Mouse (Mus musculus): ENCODE data around the gene Smim11. TPM values are rescaled to one million over a fixed set of nuclear protein-coding genes. Genes with fewer than 3 reads are reported as not detected.

The Smim11 gene
- polyA plus RNA-seq, 1 experiment, result 35.8 TPM

GRCm38 (mm10) chr16:92321341-92321740 lies 20.3 kb downstream of the Smim11 start, which contains the start of gene Fam243:
Gene Fam243, minus strand, starts transcription at chr16:92321441.
- Histone ChIP-seq H3K27ac (ENCODE audit: insufficient read depth, low read length) (no peak within 1 kb of the TSS), H3K4me1 (ENCODE audit: control insufficient read depth, insufficient read depth, low read length) (no peaks in the 10 kb centered on the region), H3K4me3 (replicated peaks; ENCODE audit: insufficient read depth, low read depth, low read length) (no peak within 1 kb of the TSS), H3K27me3 (ENCODE audit: control insufficient read depth, insufficient read depth, low read length) (no peaks in the 10 kb centered on the region)
- 91% methylated on average over 8 of the region's 8 CpGs for WGBS
- no peak for DNase-seq
- TF ChIP-seq CTCF (IDR thresholded peaks at IDR 0.05; ENCODE audit: borderline replicate concordance, insufficient read depth, low read depth, low read length) (no peak), POLR2A (IDR thresholded peaks at IDR 0.05; ENCODE audit: borderline replicate concordance, insufficient read depth, low read length) (no peak)

- TF ChIP-seq POLR2A (IDR thresholded peaks at IDR 0.05; ENCODE audit: borderline replicate concordance, insufficient read depth, low read length) (no peak), CTCF (IDR thresholded peaks at IDR 0.05; ENCODE audit: borderline replicate concordance, insufficient read depth, low read depth, low read length) (no peak)
- 53% methylated on average over 7 of the region's 7 CpGs for WGBS
- Histone ChIP-seq H3K27me3 (ENCODE audit: control insufficient read depth, insufficient read depth, low read length) (no peaks in the 10 kb centered on the region), H3K4me3 (replicated peaks; ENCODE audit: insufficient read depth, low read depth, low read length) (no peak overlapping the region), H3K4me1 (ENCODE audit: control insufficient read depth, insufficient read depth, low read length) (peaks cover 15% of the 10 kb centered on the region), H3K27ac (ENCODE audit: insufficient read depth, low read length) (no peak overlapping the region)
- DNase-seq, result peak in 1 of 2 experiments; percentile 5
Observed at GRCm38 (mm10) chr16:92324309-92325061, 23.4 kb downstream of the Smim11 start.

GRCm38 (mm10) chr16:92325062-92325406 lies 23.9 kb downstream of the Smim11 start:
- no peaks in the 10 kb centered on the region for H3K27me3 ChIP-seq (ENCODE audit: control insufficient read depth, insufficient read depth, low read length)
- peaks cover 15% of the 10 kb centered on the region for H3K4me1 ChIP-seq (ENCODE audit: control insufficient read depth, insufficient read depth, low read length)
- no peak overlapping the region for H3K4me3 ChIP-seq (replicated peaks; ENCODE audit: insufficient read depth, low read depth, low read length)
- peak in 1 of 2 experiments; percentile 1 for DNase-seq
- no peak for TF ChIP-seq CTCF (IDR thresholded peaks at IDR 0.05; ENCODE audit: borderline replicate concordance, insufficient read depth, low read depth, low read length)
- TF ChIP-seq POLR2A (IDR thresholded peaks at IDR 0.05; ENCODE audit: borderline replicate concordance, insufficient read depth, low read length), result no peak
- no peak overlapping the region for H3K27ac ChIP-seq (ENCODE audit: insufficient read depth, low read length)
- 45% methylated on average over 1 of the region's 1 CpGs for WGBS

- peak; percentile 72 to 85 for DNase-seq
- Histone ChIP-seq H3K4me3 (replicated peaks; ENCODE audit: insufficient read depth, low read depth, low read length) (no peak overlapping the region), H3K4me1 (ENCODE audit: control insufficient read depth, insufficient read depth, low read length) (peaks cover 20% of the 10 kb centered on the region), H3K27ac (ENCODE audit: insufficient read depth, low read length) (no peak overlapping the region), H3K27me3 (ENCODE audit: control insufficient read depth, insufficient read depth, low read length) (no peaks in the 10 kb centered on the region)
- WGBS, result 39% methylated on average over 10 of the region's 10 CpGs
- TF ChIP-seq POLR2A (IDR thresholded peaks at IDR 0.05; ENCODE audit: borderline replicate concordance, insufficient read depth, low read length) (no peak), CTCF (IDR thresholded peaks at IDR 0.05; ENCODE audit: borderline replicate concordance, insufficient read depth, low read depth, low read length) (no peak)
Observed at GRCm38 (mm10) chr16:92327911-92328310, 26.8 kb downstream of the Smim11 start.

- Histone ChIP-seq H3K27me3 (ENCODE audit: control insufficient read depth, insufficient read depth, low read length) (no peaks in the 10 kb centered on the region), H3K4me3 (replicated peaks; ENCODE audit: insufficient read depth, low read depth, low read length) (no peak overlapping the region), H3K27ac (ENCODE audit: insufficient read depth, low read length) (no peak overlapping the region), H3K4me1 (ENCODE audit: control insufficient read depth, insufficient read depth, low read length) (peaks cover 20% of the 10 kb centered on the region)
- 39% methylated on average over 5 of the region's 5 CpGs for WGBS
- DNase-seq, result peak; percentile 59 to 73
- no peak for TF ChIP-seq POLR2A (IDR thresholded peaks at IDR 0.05; ENCODE audit: borderline replicate concordance, insufficient read depth, low read length)
- no peak for TF ChIP-seq CTCF (IDR thresholded peaks at IDR 0.05; ENCODE audit: borderline replicate concordance, insufficient read depth, low read depth, low read length)
Observed at GRCm38 (mm10) chr16:92330966-92331365, 29.9 kb downstream of the Smim11 start.

GRCm38 (mm10) chr16:92334600-92334999 lies 33.5 kb downstream of the Smim11 start:
- no peaks in the 10 kb centered on the region for H3K27me3 ChIP-seq (ENCODE audit: control insufficient read depth, insufficient read depth, low read length)
- TF ChIP-seq CTCF (IDR thresholded peaks at IDR 0.05; ENCODE audit: borderline replicate concordance, insufficient read depth, low read depth, low read length) (no peak), POLR2A (IDR thresholded peaks at IDR 0.05; ENCODE audit: borderline replicate concordance, insufficient read depth, low read length) (no peak)
- DNase-seq, result no peak
- H3K27ac ChIP-seq (ENCODE audit: insufficient read depth, low read length), result no peak overlapping the region
- WGBS, result 73% methylated on average over 9 of the region's 9 CpGs
- H3K4me1 ChIP-seq (ENCODE audit: control insufficient read depth, insufficient read depth, low read length), result peaks cover 5% of the 10 kb centered on the region
- no peak overlapping the region for H3K4me3 ChIP-seq (replicated peaks; ENCODE audit: insufficient read depth, low read depth, low read length)

- no peak overlapping the region for H3K4me3 ChIP-seq (replicated peaks; ENCODE audit: insufficient read depth, low read depth, low read length)
- H3K27me3 ChIP-seq (ENCODE audit: control insufficient read depth, insufficient read depth, low read length), result no peaks in the 10 kb centered on the region
- H3K27ac ChIP-seq (ENCODE audit: insufficient read depth, low read length), result no peak overlapping the region
- no peaks in the 10 kb centered on the region for H3K4me1 ChIP-seq (ENCODE audit: control insufficient read depth, insufficient read depth, low read length)
- WGBS, result 9% methylated on average over 9 of the region's 9 CpGs
- TF ChIP-seq POLR2A (IDR thresholded peaks at IDR 0.05; ENCODE audit: borderline replicate concordance, insufficient read depth, low read length) (no peak), CTCF (IDR thresholded peaks at IDR 0.05; ENCODE audit: borderline replicate concordance, insufficient read depth, low read depth, low read length) (peak; percentile 94)
- peak; percentile 76 to 83 for DNase-seq
Observed at GRCm38 (mm10) chr16:92336280-92336679, 35.2 kb downstream of the Smim11 start.
